Mouse (Mus musculus) large intestine, adult 2 months (tissue): ENCODE measurements around the gene Cadm2. TPM values are rescaled to one million over a fixed set of nuclear protein-coding genes. Genes with fewer than 3 reads are reported as not detected.

Source experiments
- DNase-seq: peaks from one replicate; pipeline ENCODE4 v3.0.0-alpha.2; 2012; ENCODE audit warnings: low read depth, low spot score
- WGBS: fragments of 180-500 bp; shearing (Covaris S2); methylation state at CpG from one replicate; pipeline ENCODE4 v1.1.7; 2018; 5-methylcytosine and 5-hydroxymethylcytosine counted together
- polyA plus RNA-seq: library from polyadenylated mRNA; depleted of rRNA; stranded (reverse); fragments of >200 nt; gene quantifications from 2 replicates; pipeline ENCODE4 v1.2.3, GENCODE M21; 2012

The Cadm2 gene
- polyA plus RNA-seq, 1 experiment, result 0.41 TPM

DNA sequence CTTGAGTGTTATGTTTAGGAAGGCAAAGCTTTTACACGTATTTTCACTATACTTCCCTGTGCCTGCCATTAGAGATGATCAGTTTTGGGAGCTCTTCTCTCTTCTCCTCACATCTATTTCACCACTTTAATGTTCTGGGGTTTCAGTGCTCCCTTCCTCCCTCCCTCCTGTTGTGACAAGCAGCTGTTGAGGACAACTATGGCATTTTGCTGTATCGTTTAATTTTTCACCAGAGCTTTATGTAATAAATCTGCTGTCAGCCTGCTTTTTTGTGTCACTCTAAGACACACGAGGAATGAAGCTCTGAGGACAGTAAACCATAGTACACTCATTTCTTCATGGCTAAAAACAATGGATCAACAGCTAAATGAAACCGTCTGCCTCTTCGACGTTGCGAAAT lies 633.8 kb downstream of the Cadm2 start:
- WGBS, result 69% methylated on average over 7 of the region's 7 CpGs
- DNase-seq, result no peak

DNA sequence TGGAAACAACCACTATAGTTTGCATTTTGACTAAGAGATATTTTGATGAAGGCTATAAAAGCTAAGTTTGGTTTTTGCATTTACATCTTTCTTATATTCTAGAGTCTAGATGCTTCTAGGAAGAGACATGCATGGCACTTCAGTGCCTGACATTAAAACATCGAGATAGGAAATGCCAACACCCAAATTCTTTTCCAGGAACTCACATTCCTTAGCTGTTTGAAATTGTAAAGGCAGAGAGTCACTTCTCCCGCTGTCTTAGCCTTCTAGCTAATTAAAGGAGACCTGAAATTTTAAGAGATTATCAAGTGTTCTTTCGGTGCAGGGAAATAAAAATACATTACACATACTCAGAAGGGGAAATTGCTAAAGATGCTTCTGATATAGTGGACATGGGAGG lies 649.8 kb downstream of the Cadm2 start:
- no peak for DNase-seq
- 11% methylated on average over 3 of the region's 3 CpGs for WGBS

GRCm38 (mm10) chr16:66969520-66970144 lies 651.1 kb downstream of the Cadm2 start:
- DNase-seq, result no peak
- 77% methylated on average over 11 of the region's 11 CpGs for WGBS

- WGBS, result 85% methylated on average over 5 of the region's 5 CpGs
These were observed 652.4 kb downstream of the Cadm2 start for GRCm38 (mm10) chr16:66968336-66968735.

GRCm38 (mm10) chr16:66967686-66968085 lies 653.0 kb downstream of the Cadm2 start:
- 80% methylated on average over 8 of the region's 8 CpGs for WGBS
- no peak for DNase-seq

More at GRCm38 (mm10) chr16:66968336-66968735, 652.4 kb downstream of the Cadm2 start:
- DNase-seq, result no peak

DNA sequence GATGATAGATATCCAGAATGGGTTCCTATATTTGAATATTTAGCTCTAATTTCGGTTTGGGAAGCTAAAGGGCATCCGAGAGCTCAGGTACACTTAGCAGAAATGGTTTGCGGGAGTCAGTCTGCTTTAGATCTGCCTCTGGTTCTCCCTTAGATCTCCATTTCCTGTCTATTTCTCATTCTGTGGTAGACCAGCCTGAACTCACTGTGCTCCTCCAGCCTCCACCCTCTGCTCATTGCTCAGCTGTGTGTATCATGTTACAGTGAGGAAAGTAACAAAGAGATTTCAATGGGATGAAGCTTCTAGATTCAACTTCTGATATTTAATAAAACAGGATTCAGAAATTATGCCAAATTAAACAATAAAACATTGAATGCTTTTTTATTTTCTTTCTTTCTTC lies 661.6 kb downstream of the Cadm2 start:
- 54% methylated on average over 3 of the region's 3 CpGs for WGBS
- DNase-seq, result no peak

DNA sequence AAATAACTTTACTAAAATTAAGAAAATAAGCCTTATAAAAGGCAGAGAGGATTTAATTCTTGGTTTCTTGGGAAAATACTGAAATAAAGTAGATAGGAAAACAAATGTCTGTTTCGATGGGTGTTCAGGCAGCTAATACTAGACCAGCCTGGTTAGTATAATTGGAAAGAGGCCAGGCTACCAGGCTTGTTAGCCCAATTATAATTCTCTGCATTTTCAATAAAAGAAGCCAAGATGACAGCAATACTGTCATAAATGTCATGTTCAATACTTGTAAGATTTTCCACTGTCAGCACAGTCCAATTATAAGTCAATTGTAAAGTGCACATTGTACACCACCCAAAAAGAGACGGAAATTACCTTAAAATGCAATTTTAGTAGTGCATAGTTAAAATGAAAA lies 664.8 kb downstream of the Cadm2 start:
- WGBS, result 72% methylated on average over 2 of the region's 2 CpGs
- DNase-seq, result no peak

DNA sequence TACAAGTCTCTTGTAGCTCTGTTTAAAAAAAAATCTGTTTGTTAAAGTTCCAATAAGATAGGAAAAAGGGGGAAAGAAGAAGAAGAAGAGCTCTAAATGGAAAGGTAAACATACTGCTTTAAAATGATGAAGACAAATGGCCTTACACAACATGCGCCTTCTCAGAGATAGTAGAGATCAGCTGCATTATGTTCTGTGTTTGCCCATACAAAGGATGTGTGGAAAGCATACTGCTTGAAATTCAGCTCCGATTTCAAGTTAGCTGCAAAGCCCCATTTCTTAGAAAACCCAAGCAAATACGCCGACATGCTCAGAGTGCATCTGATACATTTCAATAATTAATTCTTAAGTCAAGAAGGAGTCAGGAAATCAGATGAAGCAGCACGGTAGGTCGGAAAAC lies 684.4 kb downstream of the Cadm2 start:
- WGBS, result 88% methylated on average over 6 of the region's 6 CpGs
- no peak for DNase-seq

DNA sequence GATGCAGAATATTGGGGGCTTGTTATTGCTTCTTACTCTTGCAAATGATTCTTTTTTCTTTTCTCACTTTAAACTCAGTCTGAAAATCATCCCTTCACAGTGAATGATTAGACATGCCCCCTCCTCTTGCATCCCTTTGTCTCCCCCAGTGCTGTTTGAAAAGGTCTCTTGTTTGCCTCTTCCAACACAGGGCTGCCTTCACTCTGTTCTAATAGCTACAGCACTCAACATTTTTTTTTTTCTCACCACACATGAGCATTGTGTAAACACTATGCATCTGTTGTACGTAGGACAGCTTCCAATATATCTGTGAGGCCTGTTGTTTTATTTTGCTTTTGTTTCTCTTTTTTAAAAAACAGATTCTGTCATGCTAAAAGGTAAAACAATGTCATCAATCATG lies 695.2 kb downstream of the Cadm2 start:
- no peak for DNase-seq
- WGBS, result 36% methylated on average over 1 of the region's 1 CpGs

GRCm38 (mm10) chr16:66922753-66923152 lies 698.0 kb downstream of the Cadm2 start:
- no peak for DNase-seq
- 72% methylated on average over 2 of the region's 2 CpGs for WGBS

DNA sequence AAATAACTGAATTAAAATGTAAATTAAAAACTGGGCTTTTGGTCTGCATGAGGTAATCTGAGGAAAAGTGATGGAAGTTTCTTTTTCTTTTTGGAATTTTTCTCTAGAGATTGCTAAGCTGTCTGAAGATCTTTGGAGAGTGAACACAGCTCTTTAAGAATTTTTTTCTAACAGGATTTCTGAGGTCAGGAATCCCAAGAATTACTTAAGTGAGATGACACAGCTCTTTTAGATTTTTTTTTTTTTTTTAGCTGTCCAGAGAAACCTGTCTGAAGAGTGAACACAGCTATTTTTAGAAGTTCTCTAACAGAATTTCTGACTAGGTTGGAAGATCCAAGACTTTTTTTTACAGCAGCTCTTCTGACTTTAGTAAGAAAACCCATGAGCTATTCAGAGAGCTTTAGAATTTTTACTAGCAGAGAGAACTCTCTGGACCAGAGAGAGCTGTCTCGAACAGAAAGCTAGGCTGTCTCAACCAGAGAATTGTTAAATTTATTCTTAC lies 699.2 kb downstream of the Cadm2 start:
- WGBS, result 48% methylated on average over 1 of the region's 1 CpGs
- DNase-seq, result no peak

- no peak for DNase-seq
- 85% methylated on average over 12 of the region's 12 CpGs for WGBS
These were observed 700.8 kb downstream of the Cadm2 start for GRCm38 (mm10) chr16:66919889-66920402.

- DNase-seq, result no peak
- 81% methylated on average over 3 of the region's 3 CpGs for WGBS
These were observed 718.9 kb downstream of the Cadm2 start for GRCm38 (mm10) chr16:66901801-66902200.

GRCm38 (mm10) chr16:66900664-66901063 lies 720.0 kb downstream of the Cadm2 start:
- WGBS, result 62% methylated on average over 4 of the region's 4 CpGs
- DNase-seq, result no peak

- 82% methylated on average over 6 of the region's 6 CpGs for WGBS
- no peak for DNase-seq
These were observed 728.3 kb downstream of the Cadm2 start for GRCm38 (mm10) chr16:66892359-66892758.

DNA sequence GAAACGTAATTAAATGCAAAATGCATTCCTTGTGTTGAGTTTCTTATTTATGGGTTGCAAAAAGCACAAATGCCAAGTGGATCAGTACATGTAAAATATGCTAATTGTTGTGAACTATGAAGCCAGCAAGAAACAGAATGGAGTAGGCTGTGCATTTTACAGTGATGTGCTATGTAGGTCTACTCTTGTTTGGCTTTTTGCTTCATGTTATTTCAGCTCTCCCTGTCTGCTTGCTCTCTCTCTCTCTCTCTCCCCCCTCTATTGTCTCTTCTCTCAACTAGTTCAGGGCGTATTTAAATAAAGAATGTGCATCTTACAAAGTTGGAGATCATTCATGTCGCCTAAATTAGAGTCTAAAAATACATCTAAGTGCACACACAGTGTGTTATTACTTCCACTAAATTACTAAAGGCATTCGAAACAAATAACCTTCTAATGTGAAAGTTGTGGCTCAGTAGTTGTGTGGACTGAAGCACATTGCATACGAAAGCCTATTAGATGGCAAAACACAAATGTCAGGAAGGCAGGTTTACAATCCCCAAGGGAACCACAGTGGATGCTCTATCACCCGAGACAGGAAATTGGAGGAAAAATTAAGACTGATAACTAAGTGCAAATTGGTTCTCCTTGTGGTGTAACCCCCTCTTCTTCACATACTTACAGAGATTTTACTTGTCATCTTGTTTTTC lies 729.0 kb downstream of the Cadm2 start:
- 58% methylated on average over 6 of the region's 6 CpGs for WGBS

GRCm38 (mm10) chr16:66889907-66890306 lies 730.8 kb downstream of the Cadm2 start:
- no peak for DNase-seq
- 81% methylated on average over 8 of the region's 8 CpGs for WGBS

More for the DNA sequence above, 729.0 kb downstream of the Cadm2 start:
- DNase-seq, result no peak

- DNase-seq, result no peak
- 38% methylated on average over 3 of the region's 3 CpGs for WGBS
These were observed 738.1 kb downstream of the Cadm2 start for GRCm38 (mm10) chr16:66882597-66882996.

- WGBS, result 64% methylated on average over 3 of the region's 3 CpGs
- DNase-seq, result no peak
These were observed 749.5 kb downstream of the Cadm2 start for GRCm38 (mm10) chr16:66871201-66871600.

DNA sequence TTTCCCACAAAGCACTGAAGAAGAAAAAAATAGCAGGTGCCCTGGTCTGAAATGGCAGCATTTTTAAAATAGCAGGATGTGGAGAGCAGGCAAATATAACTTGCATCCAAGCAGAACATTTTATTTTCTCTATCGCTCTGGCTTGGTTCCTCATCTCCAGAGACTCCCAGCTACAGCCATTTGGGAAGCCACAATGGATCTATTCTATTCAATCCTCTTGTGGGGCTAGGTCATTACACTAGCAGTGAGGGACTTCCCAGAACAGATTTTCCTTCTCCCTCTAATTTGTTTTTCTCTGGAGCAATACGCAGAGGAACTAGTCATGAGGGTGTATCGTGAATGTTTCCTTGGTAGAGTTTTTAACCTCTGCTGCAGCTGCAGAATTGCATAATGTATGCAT lies 769.7 kb downstream of the Cadm2 start:
- WGBS, result 79% methylated on average over 3 of the region's 3 CpGs
- DNase-seq, result no peak

DNA sequence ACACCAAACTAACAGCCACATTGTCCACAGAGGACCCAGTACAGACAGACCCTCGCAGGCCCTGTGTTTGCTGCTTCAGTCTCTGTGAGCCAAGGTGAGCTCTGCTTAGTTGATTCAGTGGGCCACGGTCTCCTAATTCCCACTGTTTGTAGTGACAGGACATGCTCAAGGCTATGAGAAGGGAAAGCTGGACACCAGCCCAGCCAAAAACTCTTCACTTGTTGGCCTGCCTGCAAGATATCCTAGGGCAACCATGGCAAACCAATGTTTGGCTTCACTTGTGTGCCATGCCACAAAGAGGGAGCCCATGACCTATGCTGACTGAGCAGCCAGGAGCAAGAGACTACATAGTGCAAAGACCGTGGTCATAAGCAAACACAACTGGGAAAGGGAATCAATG lies 795.8 kb downstream of the Cadm2 start:
- WGBS, result 77% methylated on average over 3 of the region's 3 CpGs
- DNase-seq, result no peak
